Mouse (Mus musculus): ENCODE measurements at regions not wholly inside any gene's neighbourhood (a gene's known extent, or its start where the extent isn't known, plus 50 kb on each side); places are given as distances from the start of the nearest gene placed in this dataset.

DNA sequence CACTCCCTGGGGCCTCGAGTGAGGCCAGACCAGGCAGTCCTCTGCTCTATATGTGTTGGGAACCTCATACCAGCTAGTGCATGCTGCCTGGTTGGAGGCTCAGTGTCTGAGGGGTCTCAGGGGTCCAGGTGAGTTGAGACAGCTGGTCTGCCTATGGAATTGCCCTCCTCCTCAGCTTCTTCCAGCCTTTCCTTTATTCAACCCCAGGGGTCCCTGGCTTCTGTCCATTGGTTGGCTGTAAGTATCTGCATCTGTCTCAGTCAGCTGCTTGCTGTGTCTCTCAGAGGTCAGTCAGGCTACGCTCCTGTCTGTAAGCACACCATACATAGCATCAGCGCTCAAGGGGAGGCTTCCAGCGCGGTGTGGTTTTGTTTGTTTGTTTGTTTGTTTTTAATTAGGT lies 92.5 kb upstream of the Sox5 start:
- TF ChIP-seq POLR2A (IDR thresholded peaks at IDR 0.05; ENCODE audit: borderline replicate concordance, insufficient read depth, low read length) = no peak
- no peak for TF ChIP-seq CTCF (IDR thresholded peaks at IDR 0.05; ENCODE audit: borderline replicate concordance, insufficient read depth, low read depth, low read length)
